9 mouse cellular contexts compared by ENCODE assay signal in genomic region chr2:167641337-167641736, GRCm38 (mm10). TPM values are rescaled to one million over a fixed set of nuclear protein-coding genes. Genes with fewer than 3 reads are reported as not detected.
DNase-seq lines count a peak whose midpoint lies in the region; ATAC-seq lines count a peak whose summit lies in the region.
"Had no signal": no experiment of that assay in that cellular context is flagged by ENCODE, and none has a peak within 500 bp of the region (broad histone marks: within the 10 kb centered on the region; RNA-seq: fewer than 3 reads in every experiment).

No protein-coding gene starts in this region.

- H3K27me3 ChIP-seq in liver, embryonic 13.5 days: no peaks in the 10 kb centered on the region
- H3K27me3 ChIP-seq: lung, embryonic 15.5 days had no signal

- WGBS in liver, embryonic 13.5 days (ENCODE audit: insufficient replicate concordance): 37% methylated on average over 8 of the region's 8 CpGs

- H3K9ac ChIP-seq in liver, embryonic 13.5 days: no peak overlapping the region
- H3K9ac ChIP-seq: lung, embryonic 15.5 days had no signal

- H3K9me3 ChIP-seq in liver, embryonic 13.5 days (replicated peaks): no peaks in the 10 kb centered on the region
- H3K9me3 ChIP-seq: lung, embryonic 15.5 days had no signal

- H3K4me3 ChIP-seq in liver, embryonic 13.5 days (replicated peaks): no peak overlapping the region
- H3K4me3 ChIP-seq: lung, embryonic 15.5 days had no signal

- peaks cover 18% of the 10 kb centered on the region for H3K4me1 ChIP-seq in liver, embryonic 13.5 days (replicated peaks)
- H3K4me1 ChIP-seq: lung, embryonic 15.5 days had no signal

- intact Hi-C loops in left cerebral cortex, postnatal 4 days (cut with DNase I): no loop called here

- ATAC-seq in erythroid progenitor cell, adult 5-6 weeks (replicated peaks; ENCODE audit: low FRiP score, poor library complexity, severe bottlenecking): peak; percentile 75
- ATAC-seq in liver, embryonic 13.5 days (ENCODE audit: low read depth): peak; percentile 60

- peak; percentile 37 to 63 for DNase-seq in layer of hippocampus, postnatal 10 days (ENCODE audit: low spot score in 2 of 2)
- DNase-seq in layer of hippocampus, postnatal 36 days: no peak
- DNase-seq in T-cell, adult 2 months (ENCODE audit: low spot score): peak; percentile 40
- no peak for DNase-seq in liver, embryonic 13.5 days
- peak; percentile 46 for DNase-seq in spleen, adult 12 weeks (ENCODE audit: low spot score)
- DNase-seq in left cerebral cortex, postnatal 4 days: no peak
- DNase-seq in right cerebral cortex, adult 18-20 months: no peak

- peaks cover 27% of the 10 kb centered on the region for H3K36me3 ChIP-seq in liver, embryonic 13.5 days

- H3K4me2 ChIP-seq in liver, embryonic 13.5 days: no peak overlapping the region
- H3K4me2 ChIP-seq: lung, embryonic 15.5 days had no signal

- H3K27ac ChIP-seq in liver, embryonic 13.5 days: no peak overlapping the region
- H3K27ac ChIP-seq: lung, embryonic 15.5 days had no signal

RNA-seq across cellular contexts. Expression of gene Ube2v1, which starts 9.4 kb away (rescaled TPM):
- total RNA-seq in layer of hippocampus, postnatal 10 days (2021): 100 to 1,000 TPM; 236 to 257 TPM
- total RNA-seq in layer of hippocampus, postnatal 36 days (2021): 100 to 1,000 TPM; 208 to 231 TPM
- total RNA-seq in erythroid progenitor cell, adult 5-6 weeks (2015; ENCODE audit: low replicate concordance): 186 and 189 TPM in 2 replicates
- 82.3 and 114 TPM in 2 replicates for total RNA-seq in erythroid progenitor cell, adult 5-6 weeks (2017; ENCODE audit: low replicate concordance)
- polyA plus RNA-seq in liver, embryonic 13.5 days (2015; fragmentation: Nextera tagmentation; extraction: Ambion mirVana): 205 and 229 TPM in 2 replicates
- total RNA-seq in left cerebral cortex, postnatal 4 days (2021): 100 to 1,000 TPM; 217 TPM

RNA-seq across cellular contexts. Expression of gene Gm20431, which starts 20.0 kb away (rescaled TPM):
- 10 to 100 TPM; 36.8 to 45.2 TPM for total RNA-seq in layer of hippocampus, postnatal 10 days (2021)
- 10 to 100 TPM; 39.4 to 47.0 TPM for total RNA-seq in layer of hippocampus, postnatal 36 days (2021)
- not detected in 2 replicates for total RNA-seq in erythroid progenitor cell, adult 5-6 weeks (2015; ENCODE audit: low replicate concordance)
- not detected in 2 replicates for total RNA-seq in erythroid progenitor cell, adult 5-6 weeks (2017; ENCODE audit: low replicate concordance)
- 2.9 TPM in 1 of 2 replicates, not detected in the other for polyA plus RNA-seq in liver, embryonic 13.5 days (2015; fragmentation: Nextera tagmentation; extraction: Ambion mirVana)
- total RNA-seq in left cerebral cortex, postnatal 4 days (2021): 10 to 100 TPM; 30.8 to 32.7 TPM

RNA-seq across cellular contexts. Expression of gene Cebpb, which starts 47.4 kb away (rescaled TPM):
- 10 to 100 TPM; 12.2 to 13.6 TPM for total RNA-seq in layer of hippocampus, postnatal 10 days (2021)
- total RNA-seq in layer of hippocampus, postnatal 36 days (2021): 10 to 100 TPM; 32.6 to 34.3 TPM
- total RNA-seq in erythroid progenitor cell, adult 5-6 weeks (2015; ENCODE audit: low replicate concordance): 6.3 and 6.5 TPM in 2 replicates
- total RNA-seq in erythroid progenitor cell, adult 5-6 weeks (2017; ENCODE audit: low replicate concordance): 4.4 and 8.4 TPM in 2 replicates
- polyA plus RNA-seq in liver, embryonic 13.5 days (2015; fragmentation: Nextera tagmentation; extraction: Ambion mirVana): 6.3 and 7.4 TPM in 2 replicates
- 1 to 10 TPM; 3.8 to 5.5 TPM for total RNA-seq in left cerebral cortex, postnatal 4 days (2021)

RNA-seq across cellular contexts. Expression of gene Tmem189, which starts 48.3 kb away (rescaled TPM):
- 10 to 100 TPM; 55.6 to 55.9 TPM for total RNA-seq in layer of hippocampus, postnatal 10 days (2021)
- 10 to 100 TPM; 46.2 to 51.6 TPM for total RNA-seq in layer of hippocampus, postnatal 36 days (2021)
- total RNA-seq in erythroid progenitor cell, adult 5-6 weeks (2015; ENCODE audit: low replicate concordance): 23.9 and 27.0 TPM in 2 replicates
- 16.9 and 19.5 TPM in 2 replicates for total RNA-seq in erythroid progenitor cell, adult 5-6 weeks (2017; ENCODE audit: low replicate concordance)
- 16.1 and 17.1 TPM in 2 replicates for polyA plus RNA-seq in liver, embryonic 13.5 days (2015; fragmentation: Nextera tagmentation; extraction: Ambion mirVana)
- 10 to 100 TPM; 37.6 to 39.2 TPM for total RNA-seq in left cerebral cortex, postnatal 4 days (2021)

Comparison
In these comparisons a context has a peak if more than half of its experiments do, and no peak if none do; other contexts are left out.
1. DNase-seq: peak in layer of hippocampus, postnatal 10 days (2 of 2), T-cell, adult 2 months (single experiment) and spleen, adult 12 weeks (single experiment); none in layer of hippocampus, postnatal 36 days (0 of 2), liver, embryonic 13.5 days (single experiment), left cerebral cortex, postnatal 4 days (single experiment) and right cerebral cortex, adult 18-20 months (single experiment).
2. RNA of gene Gm20431, which starts 20.0 kb away (total RNA-seq): 39.4 to 47.0 TPM in layer of hippocampus, postnatal 36 days, 36.8 to 45.2 TPM in layer of hippocampus, postnatal 10 days and 30.8 to 32.7 TPM in left cerebral cortex, postnatal 4 days; not detected in erythroid progenitor cell, adult 5-6 weeks; every median in the first group is over 10 times any median in the second.